Mouse (Mus musculus) forebrain, postnatal 0 days (tissue): ENCODE measurements at regions not wholly inside any gene's neighbourhood (a gene's known extent, or its start where the extent isn't known, plus 50 kb on each side); places are given as distances from the start of the nearest gene placed in this dataset.
A peak's percentile ranks its signal among the peaks of the same experiment; 100 is the strongest.

Experiments
- ATAC-seq: fragments of 200-750 bp; cut with Nextera tagmentation; 2 replicates; pipeline ENCODE4 v1.8.0; 2017; ENCODE audit warnings: mild to moderate bottlenecking, moderate library complexity
- DNase-seq: peaks from one replicate; pipeline ENCODE4 v3.0.0-alpha.2; 2015
- H3K27ac ChIP-seq: fragments of 300-500 bp; sonication (generic); 2 replicates; pipeline ENCODE4 v1.5.1; 2014; ENCODE audit warnings: low read depth, mild to moderate bottlenecking, antibody characterized with exemption, low read length, moderate library complexity, mixed read lengths
- H3K27me3 ChIP-seq: fragments of 300-500 bp; sonication (generic); 2 replicates; pipeline ENCODE4 v1.6.1; 2014; ENCODE audit warnings: mild to moderate bottlenecking, low read length, mixed read lengths; ENCODE audit not compliant: insufficient read depth
- H3K36me3 ChIP-seq: fragments of 300-500 bp; sonication (generic); 2 replicates; pipeline ENCODE4 v1.6.1; 2014; ENCODE audit warnings: mild to moderate bottlenecking, moderate library complexity; ENCODE audit not compliant: insufficient read depth
- H3K4me1 ChIP-seq: fragments of 300-500 bp; sonication (generic); 2 replicates; pipeline ENCODE4 v1.6.1; 2014; ENCODE audit warnings: antibody characterized with exemption; ENCODE audit not compliant: insufficient read depth
- H3K4me2 ChIP-seq: fragments of 300-500 bp; sonication (generic); 2 replicates; pipeline ENCODE4 v1.6.1; 2014; ENCODE audit warnings: low read depth, mild to moderate bottlenecking, moderate library complexity
- H3K4me3 ChIP-seq: fragments of 300-500 bp; sonication (generic); 2 replicates; pipeline ENCODE4 v1.5.1; 2014; ENCODE audit warnings: low read depth, low read length, mixed read lengths
- H3K9ac ChIP-seq: fragments of 300-500 bp; sonication (generic); 2 replicates; pipeline ENCODE4 v1.6.1; 2014; ENCODE audit warnings: mild to moderate bottlenecking
- H3K9me3 ChIP-seq: fragments of 300-500 bp; sonication (generic); 2 replicates; pipeline ENCODE4 v1.6.1; 2016; ENCODE audit warnings: low read length
- CTCF ChIP-seq: sonication (generic); IDR thresholded peaks from 2 replicates; pipeline ENCODE4 v1.5.1; 2016; ENCODE audit warnings: antibody characterized with exemption, control low read depth, low read depth
- WGBS: fragments of 180-500 bp; shearing (Covaris S2); extraction: QIAGEN DNeasy Blood & Tissue Kit; methylation state at CpG from one replicate; pipeline ENCODE4 v1.1.7; 2014; 5-methylcytosine and 5-hydroxymethylcytosine counted together

- no peaks in the 10 kb centered on the region for H3K27me3 ChIP-seq
- no peak overlapping the region for H3K9ac ChIP-seq
- DNase-seq: no peak
- 69% methylated on average over 4 of the region's 4 CpGs for WGBS
- TF ChIP-seq CTCF: no peak
- no peaks in the 10 kb centered on the region for H3K9me3 ChIP-seq
- H3K4me2 ChIP-seq: no peak overlapping the region
- H3K27ac ChIP-seq: no peak overlapping the region
- H3K36me3 ChIP-seq: no peaks in the 10 kb centered on the region
- ATAC-seq: no peak
- H3K4me3 ChIP-seq: no peak overlapping the region
- H3K4me1 ChIP-seq: no peaks in the 10 kb centered on the region
These were observed 85.7 kb upstream of the Pthlh start for GRCm38 (mm10) chr6:147349566-147350237.

- 63% methylated on average over 3 of the region's 3 CpGs for WGBS
- ATAC-seq: no peak
- no peak overlapping the region for H3K4me3 ChIP-seq
These were observed 84.6 kb upstream of the Pthlh start for GRCm38 (mm10) chr6:147348621-147349020.

GRCm38 (mm10) chr6:147341042-147341441, 77.1 kb upstream of the Pthlh start:
- WGBS: 81% methylated on average over 1 of the region's 1 CpGs
- TF ChIP-seq CTCF: no peak
- Histone ChIP-seq H3K27ac (no peak overlapping the region), H3K36me3 (no peaks in the 10 kb centered on the region), H3K27me3 (no peaks in the 10 kb centered on the region), H3K4me2 (no peak overlapping the region), H3K4me3 (no peak overlapping the region), H3K9ac (no peak overlapping the region), H3K4me1 (no peaks in the 10 kb centered on the region), H3K9me3 (no peaks in the 10 kb centered on the region)
- DNase-seq: no peak
- ATAC-seq: no peak

More at GRCm38 (mm10) chr6:147348621-147349020, 84.6 kb upstream of the Pthlh start:
- Histone ChIP-seq H3K4me1 (no peaks in the 10 kb centered on the region), H3K4me2 (no peak overlapping the region), H3K36me3 (no peaks in the 10 kb centered on the region), H3K27me3 (no peaks in the 10 kb centered on the region), H3K9me3 (no peaks in the 10 kb centered on the region), H3K9ac (no peak overlapping the region), H3K27ac (no peak overlapping the region)
- TF ChIP-seq CTCF: no peak
- no peak for DNase-seq

- DNase-seq: no peak
- no peaks in the 10 kb centered on the region for H3K36me3 ChIP-seq
- TF ChIP-seq CTCF: no peak
- H3K4me1 ChIP-seq: 0 out of 2 replicates have a peak, but pooled peaks cover 7% of the 10 kb centered on the region
- H3K4me3 ChIP-seq: no peak overlapping the region
- no peaks in the 10 kb centered on the region for H3K27me3 ChIP-seq
- H3K4me2 ChIP-seq: no peak overlapping the region
- 87% methylated on average over 7 of the region's 7 CpGs for WGBS
- H3K27ac ChIP-seq: no peak overlapping the region
- ATAC-seq: no peak
- no peak overlapping the region for H3K9ac ChIP-seq
- no peaks in the 10 kb centered on the region for H3K9me3 ChIP-seq
These were observed 69.0 kb upstream of the Pthlh start for GRCm38 (mm10) chr6:147332976-147333375.

GRCm38 (mm10) chr6:147329201-147329600, 65.2 kb upstream of the Pthlh start:
- no peaks in the 10 kb centered on the region for H3K36me3 ChIP-seq
- no peaks in the 10 kb centered on the region for H3K27me3 ChIP-seq
- no peak overlapping the region for H3K9ac ChIP-seq
- H3K9me3 ChIP-seq: no peaks in the 10 kb centered on the region
- H3K4me1 ChIP-seq: 0 out of 2 replicates have a peak, but pooled peaks cover 7% of the 10 kb centered on the region
- H3K4me2 ChIP-seq: no peak overlapping the region
- H3K27ac ChIP-seq: no peak overlapping the region; the same call in 1 of the 2 replicates
- DNase-seq (peak; percentile 74), ATAC-seq (peak; percentile 82)
- no peak overlapping the region for H3K4me3 ChIP-seq
- WGBS: 32% methylated on average over 5 of the region's 5 CpGs
- no peak for TF ChIP-seq CTCF

- Histone ChIP-seq H3K36me3 (no peaks in the 10 kb centered on the region), H3K27ac (no peak overlapping the region), H3K27me3 (no peaks in the 10 kb centered on the region), H3K4me2 (no peak overlapping the region), H3K9ac (no peak overlapping the region), H3K4me1 (0 out of 2 replicates have a peak, but pooled peaks cover 3% of the 10 kb centered on the region), H3K9me3 (no peaks in the 10 kb centered on the region), H3K4me3 (no peak overlapping the region)
- ATAC-seq (no peak), DNase-seq (no peak)
- TF ChIP-seq CTCF: no peak
- 86% methylated on average over 2 of the region's 2 CpGs for WGBS
These were observed 60.4 kb upstream of the Pthlh start for GRCm38 (mm10) chr6:147324336-147324735.

- no peaks in the 10 kb centered on the region for H3K9me3 ChIP-seq
- H3K36me3 ChIP-seq: no peaks in the 10 kb centered on the region
- no peak overlapping the region for H3K4me2 ChIP-seq
- H3K4me3 ChIP-seq: no peak overlapping the region
- H3K9ac ChIP-seq: no peak overlapping the region
- ATAC-seq: no peak
- DNase-seq: no peak
- H3K27ac ChIP-seq: no peak overlapping the region
- H3K4me1 ChIP-seq: no peaks in the 10 kb centered on the region
- H3K27me3 ChIP-seq: no peaks in the 10 kb centered on the region
- WGBS: 89% methylated on average over 2 of the region's 2 CpGs
- TF ChIP-seq CTCF: no peak
These were observed 54.1 kb upstream of the Pthlh start for GRCm38 (mm10) chr6:147318106-147318505.
